Mouse (Mus musculus) cerebellum, adult (tissue): ENCODE measurements at regions not wholly inside any gene's neighbourhood (a gene's known extent, or its start where the extent isn't known, plus 50 kb on each side); places are given as distances from the start of the nearest gene placed in this dataset.

Experiments used
- ATAC-seq: cut with Nextera tagmentation; 2 replicates; pipeline ENCODE4 v1.9.2; 2017; ENCODE audit warnings: mild to moderate bottlenecking, moderate library complexity, mixed read lengths; ENCODE audit not compliant: insufficient number of reproducible peaks, low FRiP score, low TSS enrichment

- ATAC-seq = no peak
These were observed 503.0 kb upstream of the Slit2 start for GRCm38 (mm10) chr5:47479908-47480307.

- ATAC-seq = no peak
These were observed 486.7 kb upstream of the Slit2 start for GRCm38 (mm10) chr5:47496218-47496617.

DNA sequence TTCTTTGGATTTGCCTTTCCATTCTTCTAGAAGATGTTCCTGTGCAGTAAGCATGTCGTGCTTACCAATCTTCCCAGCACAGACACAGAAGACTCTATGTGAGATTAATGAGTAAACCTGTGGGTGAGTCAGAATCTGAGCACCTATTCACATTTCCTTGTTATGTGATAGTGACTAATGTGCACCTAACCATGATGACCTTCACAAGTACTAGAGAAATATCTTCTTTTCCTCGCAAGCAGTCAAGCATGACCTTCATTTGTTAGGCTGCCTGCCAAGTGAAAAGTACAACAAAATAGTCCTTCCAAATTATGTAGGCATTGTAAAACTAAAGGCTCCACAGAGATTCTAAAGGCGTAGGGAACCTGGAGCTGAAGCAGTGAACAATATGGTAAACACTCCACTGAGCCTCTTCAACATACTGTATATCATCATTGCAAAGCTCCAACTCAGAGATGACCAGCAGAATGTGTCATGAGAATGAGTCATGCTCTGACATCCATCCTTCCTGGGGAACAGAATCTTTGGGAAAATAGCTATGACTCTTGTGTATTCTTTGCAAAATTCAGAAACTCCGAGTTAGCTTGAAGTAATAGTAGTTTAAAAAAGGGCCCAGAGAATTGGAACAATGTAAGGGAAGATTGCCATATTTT, 480.0 kb upstream of the Slit2 start:
- no peak for ATAC-seq

GRCm38 (mm10) chr5:47508689-47509301, 474.1 kb upstream of the Slit2 start:
- ATAC-seq = no peak

GRCm38 (mm10) chr5:47522161-47522942, 460.6 kb upstream of the Slit2 start:
- no peak for ATAC-seq

DNA sequence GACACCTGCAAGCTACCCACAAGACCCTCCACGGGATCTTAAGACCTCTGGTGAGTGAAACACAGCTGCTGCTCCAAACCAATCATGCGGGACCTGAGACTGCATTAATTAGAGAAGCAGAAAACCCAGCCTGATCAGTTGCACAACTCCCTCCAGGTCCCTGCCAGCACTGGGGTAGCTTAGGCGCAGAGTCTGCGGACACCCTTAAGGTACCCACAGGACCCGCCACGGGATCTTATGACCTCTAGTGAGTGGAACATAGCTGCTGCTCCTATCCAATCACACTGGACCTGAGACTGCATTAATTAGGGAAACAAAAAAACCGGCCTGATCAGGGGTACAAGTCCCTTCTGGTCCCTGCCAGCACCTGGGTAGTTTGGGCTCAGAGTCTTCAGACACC, 454.3 kb upstream of the Slit2 start:
- ATAC-seq = no peak

DNA sequence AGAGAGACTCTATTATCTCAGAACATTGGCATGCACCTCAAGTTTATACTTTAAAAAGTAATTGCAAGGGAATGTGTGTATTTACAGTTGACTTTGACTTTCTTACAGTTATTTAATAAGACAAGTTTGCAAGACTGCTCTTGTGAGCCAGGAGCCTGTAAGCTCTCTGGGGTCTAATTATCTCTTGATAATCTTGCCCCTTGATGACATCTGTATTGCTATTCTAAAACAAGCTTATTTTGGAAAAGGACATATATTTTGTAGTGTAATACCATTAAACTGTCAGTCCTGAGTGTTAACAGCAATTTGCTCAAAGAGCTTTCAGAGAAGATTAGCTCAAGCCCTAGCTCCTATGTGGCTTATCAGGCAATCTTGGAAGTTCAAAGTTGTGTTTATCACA, 445.4 kb upstream of the Slit2 start:
- no peak for ATAC-seq

- no peak for ATAC-seq
These were observed 440.7 kb upstream of the Slit2 start for GRCm38 (mm10) chr5:47542248-47542647.

DNA sequence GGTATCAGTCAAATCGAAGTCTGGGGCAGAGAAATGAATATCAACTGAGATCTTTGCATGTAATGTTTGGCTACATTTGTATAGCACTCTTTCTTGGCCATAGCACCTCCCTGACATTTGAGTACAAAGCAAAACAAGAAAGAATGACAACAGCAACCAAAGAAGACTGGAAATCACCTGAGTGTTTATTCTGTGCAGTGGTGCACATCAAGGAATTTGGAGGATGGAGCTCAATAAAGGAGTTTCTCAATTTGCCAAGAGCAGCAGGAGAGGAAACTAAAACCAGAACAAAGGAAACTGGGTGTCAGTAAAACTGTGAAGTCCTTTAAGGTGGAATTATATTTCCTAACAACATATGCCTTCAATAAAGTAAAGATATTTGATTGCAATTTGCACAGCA, 426.2 kb upstream of the Slit2 start:
- no peak for ATAC-seq

- ATAC-seq = no peak
These were observed 425.7 kb upstream of the Slit2 start for GRCm38 (mm10) chr5:47557152-47557800.
